Mouse (Mus musculus): Measurements from ENCODE around the gene Gsx2.

Gene Gsx2

GRCm38 (mm10) chr5:75076326-75077050, 1.1 kb downstream of the Gsx2 start:
- DNase-seq (ENCODE audit: low spot score in 2 of 2) = no peak

- DNase-seq (ENCODE audit: low spot score in 2 of 2) = no peak
Measured at GRCm38 (mm10) chr5:75077051-75077380, 1.6 kb downstream of the Gsx2 start.

GRCm38 (mm10) chr5:75079564-75079963, 4.2 kb downstream of the Gsx2 start:
- no peak for DNase-seq (ENCODE audit: low spot score in 2 of 2)

DNA sequence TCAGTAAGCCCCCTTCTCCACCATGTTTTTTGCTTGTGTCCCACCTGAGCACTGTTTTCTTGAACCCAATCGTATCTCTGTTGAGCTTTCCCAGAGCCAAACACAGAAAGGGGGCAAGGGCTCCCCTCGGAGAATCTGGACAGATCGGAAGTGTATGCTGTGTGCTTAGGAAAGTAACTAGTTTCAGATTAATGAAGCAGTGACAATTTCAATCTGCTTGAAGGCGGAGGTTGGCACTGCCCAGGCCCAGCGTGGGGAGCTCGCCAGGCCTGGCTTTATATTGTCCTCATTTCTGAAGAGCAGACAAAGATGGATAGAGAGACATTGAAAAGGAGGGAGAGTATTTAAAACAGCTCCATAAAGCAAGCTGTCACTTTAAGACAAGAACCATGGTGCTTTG, 7.0 kb downstream of the Gsx2 start:
- DNase-seq (ENCODE audit: low spot score in 2 of 2) = no peak

- DNase-seq (ENCODE audit: low spot score in 2 of 2) = no peak
Measured at GRCm38 (mm10) chr5:75083061-75083460, 7.7 kb downstream of the Gsx2 start.

DNA sequence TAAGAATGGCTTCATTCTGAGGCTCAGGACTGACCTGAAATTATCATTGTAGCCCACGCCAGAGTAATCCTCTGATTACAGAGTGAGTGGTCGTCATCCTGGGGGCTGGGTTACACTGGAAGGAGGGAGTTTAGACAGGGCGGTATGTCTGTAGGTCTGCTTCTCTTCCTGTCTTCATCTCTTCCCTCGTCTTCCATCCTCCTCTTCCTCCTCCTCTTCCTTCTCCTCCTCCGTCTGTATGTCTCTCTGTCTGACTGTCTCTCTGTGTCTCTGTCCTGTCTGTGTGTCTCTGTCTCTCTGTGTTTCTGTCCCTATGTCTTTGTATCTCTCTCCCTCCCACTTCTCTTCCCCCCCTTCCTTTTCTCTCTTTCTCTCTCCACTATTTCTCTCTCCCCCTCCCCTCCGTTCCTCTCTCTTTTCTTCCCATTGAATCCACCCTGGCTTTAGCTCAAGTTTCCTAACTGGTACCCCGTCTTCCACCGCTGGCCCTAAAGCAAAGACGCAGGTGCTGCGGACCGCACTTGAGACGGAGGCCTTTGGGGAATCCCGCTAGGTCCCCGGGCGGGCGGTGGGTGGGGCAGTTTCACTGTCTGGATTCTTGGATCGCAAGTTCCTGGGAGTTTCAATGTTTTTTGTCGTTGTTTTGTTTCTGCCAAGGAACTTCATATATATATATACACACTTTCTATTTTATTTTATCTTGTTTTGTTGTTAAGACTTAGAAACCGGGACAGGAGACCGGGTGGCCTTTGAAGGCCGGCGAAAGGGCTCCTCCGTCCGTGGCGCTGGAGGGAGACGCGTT, 8.4 kb downstream of the Gsx2 start:
- DNase-seq (ENCODE audit: low spot score in 2 of 2) = no peak

DNA sequence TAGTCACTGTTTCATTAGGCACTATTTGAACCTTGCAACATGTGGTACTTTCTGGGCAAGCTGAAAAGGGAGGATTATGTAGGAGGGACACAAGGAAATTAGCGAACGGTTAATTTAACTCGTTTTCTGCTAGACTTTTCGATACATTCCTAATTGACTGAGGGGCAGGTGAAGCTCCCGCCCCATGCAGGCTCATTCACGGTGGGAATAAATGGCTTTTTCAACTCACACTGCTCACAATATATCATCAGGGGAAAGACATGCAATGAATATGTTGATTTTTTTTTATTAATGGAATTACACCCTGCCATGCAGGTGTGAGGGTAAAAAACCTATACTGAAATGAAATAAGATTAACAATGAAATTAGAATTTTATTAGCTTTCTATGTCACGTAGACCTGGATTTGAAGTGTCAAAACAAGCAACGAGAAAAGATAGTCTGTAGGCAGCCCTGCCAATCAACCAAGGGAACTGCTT, 9.0 kb downstream of the Gsx2 start:
- DNase-seq (ENCODE audit: low spot score in 2 of 2) = no peak

DNA sequence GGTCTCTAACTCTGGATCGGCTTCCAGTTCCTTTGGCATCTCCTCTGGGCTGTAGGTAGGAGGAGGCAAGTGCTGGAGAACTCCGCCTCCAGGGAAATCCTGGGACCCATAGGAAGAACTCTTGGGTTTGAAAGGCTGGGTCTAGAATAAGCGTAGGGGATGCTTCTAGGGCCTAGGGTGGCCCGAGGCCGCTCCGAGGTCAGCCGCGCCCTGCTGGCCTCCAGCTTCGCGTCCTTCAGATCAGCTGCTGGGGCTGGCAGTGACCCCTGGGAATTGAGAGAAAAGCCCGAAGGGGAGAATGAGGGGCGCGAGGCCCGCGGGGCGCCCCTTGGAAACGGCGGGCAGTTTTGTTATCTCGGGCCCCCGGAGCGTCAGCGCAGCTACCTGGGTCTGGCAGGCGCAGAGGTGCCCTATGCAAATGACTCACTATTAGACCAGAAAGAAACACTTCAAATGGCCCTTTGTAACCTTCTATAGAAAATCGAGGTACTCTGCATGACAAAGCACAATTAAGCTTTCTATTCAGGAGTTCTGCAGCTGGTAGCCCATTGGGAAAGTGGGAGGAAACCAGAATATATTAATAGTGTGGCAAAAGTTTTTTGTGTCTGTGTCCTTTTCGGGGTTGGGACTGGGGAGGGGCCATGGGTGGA, 9.6 kb downstream of the Gsx2 start:
- no peak for DNase-seq (ENCODE audit: low spot score in 2 of 2)

- DNase-seq (ENCODE audit: low spot score in 2 of 2) = peak; percentile 32 to 34
Measured at GRCm38 (mm10) chr5:75085521-75085875, 10.1 kb downstream of the Gsx2 start.

DNA sequence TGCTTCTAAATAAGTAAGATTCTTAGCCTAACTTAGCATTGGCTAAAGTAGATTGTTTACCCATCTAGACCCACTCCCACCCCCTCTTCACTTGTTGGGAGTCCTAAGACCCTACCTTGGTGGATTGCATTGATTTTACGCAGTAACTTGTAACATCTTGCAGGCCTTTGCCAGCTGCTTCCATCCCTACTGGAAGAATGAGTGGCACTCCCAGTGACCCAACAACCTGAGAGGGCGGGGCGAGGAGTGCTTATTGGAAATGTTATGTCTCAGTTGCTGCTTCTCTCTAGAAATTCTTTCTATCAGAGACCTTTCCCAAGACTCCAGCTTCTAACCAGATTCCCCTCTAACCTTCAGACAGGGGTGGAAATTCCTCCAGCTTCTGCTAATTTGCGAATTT, 10.5 kb downstream of the Gsx2 start:
- DNase-seq (ENCODE audit: low spot score in 2 of 2) = no peak

- DNase-seq (ENCODE audit: low spot score in 2 of 2) = no peak
Measured at GRCm38 (mm10) chr5:75106511-75106910, 31.1 kb downstream of the Gsx2 start.

DNA sequence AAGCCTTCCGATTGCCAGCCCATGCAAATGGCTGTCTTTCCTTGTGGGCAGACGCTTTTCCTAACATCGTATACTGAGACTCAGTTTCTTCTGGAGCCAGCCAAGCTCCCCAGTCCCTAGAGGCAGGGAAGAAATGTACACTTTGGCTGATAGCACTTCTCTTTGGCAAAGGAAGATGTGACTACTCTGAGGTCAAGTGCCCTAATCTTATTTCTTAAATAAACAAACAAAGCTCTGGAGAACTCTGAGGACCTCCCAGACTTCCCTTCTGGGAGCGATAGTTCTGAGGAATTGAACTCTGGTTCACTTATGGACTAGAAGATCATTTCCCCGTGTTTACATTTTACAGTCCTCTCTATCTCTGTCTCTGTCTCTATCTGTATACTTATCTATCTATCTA, 34.0 kb downstream of the Gsx2 start:
- no peak for DNase-seq (ENCODE audit: low spot score in 2 of 2)

GRCm38 (mm10) chr5:75111781-75112180, 36.4 kb downstream of the Gsx2 start:
- DNase-seq (ENCODE audit: low spot score in 2 of 2) = no peak

GRCm38 (mm10) chr5:75118840-75119239, 43.4 kb downstream of the Gsx2 start:
- no peak for DNase-seq (ENCODE audit: low spot score in 2 of 2)

DNA sequence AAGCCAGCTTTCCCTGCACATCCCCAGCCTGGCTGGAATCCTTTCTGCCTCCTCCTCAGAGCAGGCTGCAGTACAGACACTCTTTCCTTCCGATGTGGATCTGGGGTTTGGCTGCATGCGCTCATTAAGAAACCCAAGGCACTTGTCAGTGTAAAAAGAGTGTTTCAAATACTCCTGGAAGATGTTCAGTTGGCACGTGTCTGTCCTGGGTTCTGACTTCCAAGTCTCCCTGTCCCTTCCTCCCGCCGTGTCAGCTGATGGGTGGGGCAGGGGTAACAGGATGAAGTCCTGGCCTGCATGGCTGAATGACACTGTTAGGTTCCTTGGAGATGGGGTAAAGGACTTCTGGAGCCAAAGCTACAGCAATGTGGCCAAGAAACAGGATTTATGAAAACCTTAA, 46.2 kb downstream of the Gsx2 start:
- DNase-seq (ENCODE audit: low spot score in 2 of 2) = peak; percentile 33 to 47

Data from right cerebral cortex, postnatal 10 days (tissue).